Mouse (Mus musculus) kidney, adult 11 months (tissue): ENCODE data around the gene Tob2.

Experiments used
- DNase-seq: peaks from one replicate; pipeline ENCODE4 v3.0.0; 2022

Tob2 gene

GRCm38 (mm10) chr15:81836966-81837920 lies 21.4 kb downstream of the Tob2 start:
- peak; percentile 75 for DNase-seq

GRCm38 (mm10) chr15:81836124-81836821 lies 22.3 kb downstream of the Tob2 start:
- DNase-seq: peak; percentile 98

- peak; percentile 81 for DNase-seq
Observed at GRCm38 (mm10) chr15:81835007-81835880, 23.4 kb downstream of the Tob2 start.

- peak; percentile 21 for DNase-seq
Observed at GRCm38 (mm10) chr15:81834171-81834841, 24.3 kb downstream of the Tob2 start.

GRCm38 (mm10) chr15:81833481-81833880 lies 25.1 kb downstream of the Tob2 start:
- no peak for DNase-seq

- peak; percentile 61 for DNase-seq
Observed at GRCm38 (mm10) chr15:81832219-81832618, 26.4 kb downstream of the Tob2 start.

- peak; percentile 93 for DNase-seq
Observed at GRCm38 (mm10) chr15:81831136-81831825, 27.3 kb downstream of the Tob2 start.

GRCm38 (mm10) chr15:81830530-81830929 lies 28.1 kb downstream of the Tob2 start:
- no peak for DNase-seq

- DNase-seq: no peak
Observed at GRCm38 (mm10) chr15:81829208-81829580, 29.4 kb downstream of the Tob2 start.

GRCm38 (mm10) chr15:81828426-81829207 lies 30.0 kb downstream of the Tob2 start:
- no peak for DNase-seq

- no peak for DNase-seq
Observed at GRCm38 (mm10) chr15:81824832-81825231, 33.8 kb downstream of the Tob2 start.

- no peak for DNase-seq
Observed at GRCm38 (mm10) chr15:81822631-81823030, 36.0 kb downstream of the Tob2 start.

GRCm38 (mm10) chr15:81818404-81818803 lies 40.2 kb downstream of the Tob2 start:
- no peak for DNase-seq

GRCm38 (mm10) chr15:81814716-81815370 lies 43.8 kb downstream of the Tob2 start:
- peak; percentile 35 for DNase-seq

GRCm38 (mm10) chr15:81813986-81814705 lies 44.5 kb downstream of the Tob2 start:
- DNase-seq: peak; percentile 45

GRCm38 (mm10) chr15:81812696-81813631 lies 45.6 kb downstream of the Tob2 start:
- DNase-seq: peak; percentile 15

GRCm38 (mm10) chr15:81812287-81812686 lies 46.3 kb downstream of the Tob2 start:
- DNase-seq: peak; percentile 34

- no peak for DNase-seq
Observed at GRCm38 (mm10) chr15:81811599-81811996, 47.0 kb downstream of the Tob2 start.
